Mouse (Mus musculus) embryonic facial prominence, embryonic 14.5 days (tissue): ENCODE data around the gene Bcl2l14. TPM values are rescaled to one million over a fixed set of nuclear protein-coding genes. Genes with fewer than 3 reads are reported as not detected.

Source experiments
- ATAC-seq: fragments of 200-750 bp; cut with Nextera tagmentation; 2 replicates; pipeline ENCODE4 v1.8.0; 2017; ENCODE audit warnings: low read depth, moderate number of reproducible peaks, moderate TSS enrichment
- DNase-seq: peaks from one replicate; pipeline ENCODE4 v3.0.0-alpha.2; 2015; ENCODE audit warnings: low spot score
- H3K27ac ChIP-seq: fragments of 300-500 bp; sonication (generic); replicated peaks from 2 replicates; pipeline ENCODE4 v1.5.1; 2014; ENCODE audit warnings: low read depth, mild to moderate bottlenecking, low read length, moderate library complexity
- H3K27me3 ChIP-seq: fragments of 300-500 bp; sonication (generic); replicated peaks from 2 replicates; pipeline ENCODE4 v1.6.1; 2014; ENCODE audit warnings: low read length; ENCODE audit not compliant: control insufficient read depth, insufficient read depth
- H3K36me3 ChIP-seq: fragments of 300-500 bp; sonication (generic); 2 replicates; pipeline ENCODE4 v1.6.1; 2014; ENCODE audit warnings: low read length, mixed read lengths; ENCODE audit not compliant: control insufficient read depth, insufficient read depth
- H3K4me1 ChIP-seq: fragments of 300-500 bp; sonication (generic); 2 replicates; pipeline ENCODE4 v1.6.1; 2014; ENCODE audit warnings: antibody characterized with exemption, low read length; ENCODE audit not compliant: control insufficient read depth, insufficient read depth
- H3K4me2 ChIP-seq: fragments of 300-500 bp; sonication (generic); 2 replicates; pipeline ENCODE4 v1.6.1; 2014; ENCODE audit warnings: low read depth, mild to moderate bottlenecking, low read length, moderate library complexity, mixed read lengths
- H3K4me3 ChIP-seq: fragments of 300-500 bp; sonication (generic); 2 replicates; pipeline ENCODE4 v1.5.1; 2014; ENCODE audit warnings: low read depth, mild to moderate bottlenecking, low read length
- H3K9ac ChIP-seq: fragments of 300-500 bp; sonication (generic); 2 replicates; pipeline ENCODE4 v1.6.1; 2014; ENCODE audit warnings: low read depth, mild to moderate bottlenecking, low read length, moderate library complexity, mixed read lengths
- H3K9me3 ChIP-seq: fragments of 300-500 bp; sonication (generic); 2 replicates; pipeline ENCODE4 v1.6.1; 2016; ENCODE audit warnings: low read length; ENCODE audit not compliant: control insufficient read depth
- WGBS: fragments of 180-500 bp; shearing (Covaris S2); extraction: QIAGEN DNeasy Blood & Tissue Kit; methylation state at CpG from one replicate; pipeline ENCODE4 v1.1.7; 2014; 5-methylcytosine and 5-hydroxymethylcytosine counted together
- polyA plus RNA-seq: library from polyadenylated mRNA; unstranded; fragments of >200 nt; fragmentation: Nextera tagmentation; extraction: Ambion mirVana; gene quantifications from 2 replicates; pipeline ENCODE4 v1.2.1, GENCODE M21; 2014

Gene Bcl2l14
- polyA plus RNA-seq, 1 experiment from 2014 or later, result 3.0 TPM

DNA sequence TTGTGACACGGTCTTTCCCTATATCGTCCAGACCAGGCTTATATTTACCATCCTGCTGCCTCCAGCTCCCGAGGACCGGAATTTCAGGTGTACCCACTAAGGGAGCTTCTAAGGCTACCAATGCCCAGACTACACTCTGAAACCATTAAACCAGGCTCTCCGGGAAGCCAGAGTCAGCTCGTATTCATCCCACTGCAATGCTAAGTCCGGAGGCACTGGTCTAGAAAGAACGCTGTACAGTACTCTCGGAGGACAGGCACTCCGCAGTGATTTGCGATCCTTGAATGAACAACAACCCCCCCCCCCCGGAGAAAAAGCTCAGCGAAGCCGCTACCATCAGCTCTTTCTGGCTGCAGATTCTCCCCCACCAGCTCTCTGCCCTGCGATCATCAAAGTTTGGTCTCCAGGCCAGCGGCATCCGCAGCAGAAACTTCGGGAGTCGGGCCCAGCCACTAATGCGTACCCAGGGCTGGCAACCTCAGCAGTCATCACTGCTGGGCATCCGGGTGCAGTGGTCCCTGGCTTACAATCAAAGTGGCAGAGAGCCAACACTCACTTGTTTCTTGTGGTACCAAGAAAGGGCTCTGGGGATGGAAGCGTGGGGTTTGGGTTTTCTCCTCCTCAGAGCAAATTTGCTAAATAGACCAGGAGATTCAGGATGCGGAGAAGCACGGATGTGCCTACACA, 7.6 kb upstream of the Bcl2l14 start:
- 66% methylated on average over 24 of the region's 24 CpGs for WGBS
- H3K27me3 ChIP-seq, result no peaks in the 10 kb centered on the region
- H3K4me1 ChIP-seq, result no peaks in the 10 kb centered on the region
- no peaks in the 10 kb centered on the region for H3K9me3 ChIP-seq
- H3K9ac ChIP-seq, result no peak overlapping the region
- no peak overlapping the region for H3K4me3 ChIP-seq
- H3K27ac ChIP-seq, result no peak overlapping the region
- DNase-seq (peak; percentile 67), ATAC-seq (peak; percentile 67; the same call in 1 of the 2 replicates)
- H3K36me3 ChIP-seq, result no peaks in the 10 kb centered on the region
- 0 out of 2 replicates have a peak overlapping the region, but pooled peaks have one; percentile 0 for H3K4me2 ChIP-seq

- Histone ChIP-seq H3K27me3 (no peaks in the 10 kb centered on the region), H3K9ac (no peak overlapping the region), H3K9me3 (no peaks in the 10 kb centered on the region), H3K4me1 (no peaks in the 10 kb centered on the region), H3K4me2 (no peak overlapping the region), H3K4me3 (no peak overlapping the region), H3K27ac (no peak overlapping the region), H3K36me3 (no peaks in the 10 kb centered on the region)
- DNase-seq (peak; percentile 69), ATAC-seq (0 out of 2 replicates have a peak, but pooled peaks have one; percentile 50)
- 20% methylated on average over 11 of the region's 11 CpGs for WGBS
These were observed 6.7 kb upstream of the Bcl2l14 start for GRCm38 (mm10) chr6:134389248-134389891.

- ATAC-seq (no peak), DNase-seq (no peak)
- no peaks in the 10 kb centered on the region for H3K27me3 ChIP-seq
- no peaks in the 10 kb centered on the region for H3K36me3 ChIP-seq
- no peak overlapping the region for H3K9ac ChIP-seq
- 65% methylated on average over 8 of the region's 8 CpGs for WGBS
- no peak overlapping the region for H3K4me3 ChIP-seq
- H3K27ac ChIP-seq, result no peak overlapping the region
- H3K4me1 ChIP-seq, result no peaks in the 10 kb centered on the region
- H3K9me3 ChIP-seq, result no peaks in the 10 kb centered on the region
- H3K4me2 ChIP-seq, result no peak overlapping the region
These were observed 6.2 kb upstream of the Bcl2l14 start for GRCm38 (mm10) chr6:134389917-134390316.

DNA sequence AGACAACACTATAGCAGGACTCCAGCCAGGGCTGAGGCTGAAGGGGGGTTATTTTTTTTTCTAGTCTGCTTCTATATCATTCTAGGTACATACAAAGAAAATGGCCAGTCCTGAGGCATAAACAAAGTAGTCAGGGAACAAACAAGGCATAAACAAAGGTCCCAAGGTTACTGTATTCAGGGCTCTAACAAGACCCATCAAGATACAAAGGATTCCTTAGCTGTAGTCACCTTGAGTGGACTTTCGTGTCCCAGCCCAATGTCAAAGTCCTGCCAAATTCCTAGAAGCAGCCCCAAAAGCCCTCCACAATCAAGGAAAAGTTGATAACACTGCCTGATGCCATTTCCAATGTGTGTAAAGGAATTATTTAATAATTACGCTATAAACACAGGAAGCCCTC, 5.3 kb upstream of the Bcl2l14 start:
- no peak overlapping the region for H3K4me3 ChIP-seq
- DNase-seq, result no peak
- no peaks in the 10 kb centered on the region for H3K4me1 ChIP-seq
- H3K27me3 ChIP-seq, result no peaks in the 10 kb centered on the region
- no peak for ATAC-seq
- 69% methylated on average over 2 of the region's 2 CpGs for WGBS
- H3K9me3 ChIP-seq, result no peaks in the 10 kb centered on the region
- no peak overlapping the region for H3K27ac ChIP-seq
- H3K9ac ChIP-seq, result no peak overlapping the region
- H3K36me3 ChIP-seq, result no peaks in the 10 kb centered on the region
- H3K4me2 ChIP-seq, result no peak overlapping the region

DNA sequence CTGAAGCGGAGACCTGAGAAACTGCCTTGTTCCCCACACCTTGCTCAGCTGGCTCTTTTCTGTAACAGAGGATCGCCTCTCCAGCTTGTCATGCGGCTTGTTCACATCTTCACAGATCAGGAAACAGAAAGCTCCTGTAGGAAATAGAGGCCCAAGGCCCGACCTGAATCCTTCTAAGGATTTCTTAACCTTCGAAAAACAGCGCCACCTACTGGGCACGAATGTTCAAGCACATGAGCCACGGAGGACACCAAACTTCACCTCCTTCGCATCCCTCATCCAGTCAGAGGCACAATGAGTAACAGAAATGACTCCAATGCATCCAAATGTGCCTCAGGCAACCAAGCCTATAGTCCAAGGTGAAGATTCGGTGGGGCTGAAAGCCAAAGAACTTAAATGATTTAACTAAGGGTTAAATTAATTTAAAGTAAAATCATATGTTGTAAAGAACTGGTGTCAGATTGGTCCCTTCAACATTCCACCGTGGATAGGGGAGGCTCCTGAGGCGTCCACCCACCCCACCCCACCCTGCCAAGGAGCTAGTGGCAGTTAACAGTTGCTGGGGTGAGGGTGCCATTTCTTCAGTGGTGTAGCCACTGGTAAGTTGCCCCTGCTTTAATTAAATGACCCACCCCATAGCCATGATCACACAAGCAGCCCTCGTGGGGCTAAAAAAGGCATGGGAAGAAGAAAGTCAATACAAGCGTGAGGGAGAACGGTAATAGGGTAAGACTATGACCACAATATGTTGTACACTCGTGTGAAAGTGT, 7.0 kb downstream of the Bcl2l14 start:
- 0 out of 2 replicates have a peak, but pooled peaks have one; percentile 13 for ATAC-seq
- no peaks in the 10 kb centered on the region for H3K36me3 ChIP-seq
- 0 out of 2 replicates have a peak, but pooled peaks cover 4% of the 10 kb centered on the region for H3K4me1 ChIP-seq
- H3K4me3 ChIP-seq, result no peak overlapping the region
- no peak overlapping the region for H3K27ac ChIP-seq
- no peak overlapping the region for H3K9ac ChIP-seq
- WGBS, result 37% methylated on average over 16 of the region's 16 CpGs
- DNase-seq, result peak; percentile 89
- H3K4me2 ChIP-seq, result no peak overlapping the region
- H3K27me3 ChIP-seq, result no peaks in the 10 kb centered on the region
- H3K9me3 ChIP-seq, result no peaks in the 10 kb centered on the region

GRCm38 (mm10) chr6:134403684-134404070, 7.6 kb downstream of the Bcl2l14 start:
- H3K27ac ChIP-seq, result no peak overlapping the region
- 78% methylated on average over 9 of the region's 9 CpGs for WGBS
- 0 out of 2 replicates have a peak, but pooled peaks cover 4% of the 10 kb centered on the region for H3K4me1 ChIP-seq
- H3K4me2 ChIP-seq, result no peak overlapping the region
- H3K4me3 ChIP-seq, result no peak overlapping the region
- no peak overlapping the region for H3K9ac ChIP-seq
- H3K27me3 ChIP-seq, result no peaks in the 10 kb centered on the region
- peak; percentile 58 for DNase-seq
- no peaks in the 10 kb centered on the region for H3K9me3 ChIP-seq
- H3K36me3 ChIP-seq, result no peaks in the 10 kb centered on the region
- peak; percentile 71 for ATAC-seq

GRCm38 (mm10) chr6:134407226-134407625, 11.1 kb downstream of the Bcl2l14 start:
- ATAC-seq, result peak; percentile 63; the same call in 1 of the 2 replicates
- Histone ChIP-seq H3K9me3 (no peaks in the 10 kb centered on the region), H3K4me3 (no peak overlapping the region), H3K27me3 (no peaks in the 10 kb centered on the region), H3K4me1 (0 out of 2 replicates have a peak, but pooled peaks cover 4% of the 10 kb centered on the region), H3K4me2 (no peak overlapping the region), H3K9ac (no peak overlapping the region), H3K36me3 (no peaks in the 10 kb centered on the region), H3K27ac (0 out of 2 replicates have a peak overlapping the region, but pooled peaks have one; percentile 21)
- 54% methylated on average over 5 of the region's 5 CpGs for WGBS
- peak; percentile 46 for DNase-seq

- WGBS, result 60% methylated on average over 18 of the region's 18 CpGs
- H3K9ac ChIP-seq, result no peak overlapping the region
- H3K36me3 ChIP-seq, result no peaks in the 10 kb centered on the region
- H3K9me3 ChIP-seq, result no peaks in the 10 kb centered on the region
- no peak overlapping the region for H3K4me3 ChIP-seq
- no peaks in the 10 kb centered on the region for H3K4me1 ChIP-seq
- DNase-seq (peak; percentile 67), ATAC-seq (peak; percentile 75)
- no peaks in the 10 kb centered on the region for H3K27me3 ChIP-seq
- H3K4me2 ChIP-seq, result peak overlapping the region; percentile 7; the same call in 1 of the 2 replicates
- H3K27ac ChIP-seq, result no peak overlapping the region; the same call in 1 of the 2 replicates
These were observed 17.8 kb downstream of the Bcl2l14 start for GRCm38 (mm10) chr6:134413706-134414531.
